Mouse (Mus musculus) ovary, postnatal 10 days (tissue): ENCODE results near the gene Trappc11.
"Not testable (repeated sequence)": the region's sequence is repeated elsewhere in the genome, so short reads cannot be mapped to it uniquely, and the experiment has no call there.

Experiments
- DNase-seq: peaks from one replicate; pipeline ENCODE4 v3.0.0; 2022; ENCODE audit warnings: low spot score

Gene Trappc11

GRCm38 (mm10) chr8:47482354-47483071 is 50.8 kb downstream of the Trappc11 start:
- no peak for DNase-seq

- DNase-seq = no peak
These were observed 53.2 kb downstream of the Trappc11 start for GRCm38 (mm10) chr8:47480039-47480438.

GRCm38 (mm10) chr8:47461650-47462049 is 71.6 kb downstream of the Trappc11 start:
- no peak for DNase-seq

- no peak for DNase-seq
These were observed 74.0 kb downstream of the Trappc11 start for GRCm38 (mm10) chr8:47459216-47459749.

GRCm38 (mm10) chr8:47458591-47458990 is 74.7 kb downstream of the Trappc11 start:
- no peak for DNase-seq

GRCm38 (mm10) chr8:47449211-47449610 is 84.1 kb downstream of the Trappc11 start:
- DNase-seq = not testable (repeated sequence)

- DNase-seq = no peak
These were observed 86.8 kb downstream of the Trappc11 start, which contains the start of gene Stox2 for GRCm38 (mm10) chr8:47446312-47447046. Stox2 (minus strand) TSS chr8:47446362.
